Mouse (Mus musculus): ENCODE measurements around the gene Hrh2. TPM values are rescaled to one million over a fixed set of nuclear protein-coding genes. Genes with fewer than 3 reads are reported as not detected.

The Hrh2 gene
- polyA plus RNA-seq (2015; fragmentation: Illumina TruSeq; extraction: RNeasy Lipid Tissue Mini Kit (QIAGEN cat#74804); ENCODE audit: insufficient read depth, low replicate concordance) = 7.4 TPM

GRCm38 (mm10) chr13:54192021-54192481, at the start of gene Hrh2:
Gene Hrh2 (plus strand): TSS chr13:54192129.

Other genes starting within 250 kb of the Hrh2 start
- 0.37 TPM for gene Drd1, start 136.4 kb upstream of the Hrh2 start, polyA plus RNA-seq (2015; fragmentation: Illumina TruSeq; extraction: RNeasy Lipid Tissue Mini Kit (QIAGEN cat#74804); ENCODE audit: insufficient read depth, low replicate concordance)
- 41.4 TPM for gene Sfxn1, start 120.3 kb upstream of the Hrh2 start, polyA plus RNA-seq (2015; fragmentation: Illumina TruSeq; extraction: RNeasy Lipid Tissue Mini Kit (QIAGEN cat#74804); ENCODE audit: insufficient read depth, low replicate concordance)
- gene Cplx2, start 179.2 kb downstream of the Hrh2 start, polyA plus RNA-seq (2015; fragmentation: Illumina TruSeq; extraction: RNeasy Lipid Tissue Mini Kit (QIAGEN cat#74804); ENCODE audit: insufficient read depth, low replicate concordance) = 3.6 TPM

Measured in spleen, adult 10 weeks (tissue).